Mouse (Mus musculus) stomach, postnatal 0 days (tissue): Measurements from ENCODE around the gene Arid5b. TPM values are rescaled to one million over a fixed set of nuclear protein-coding genes. Genes with fewer than 3 reads are reported as not detected.

Experiments
- ATAC-seq: fragments of 200-750 bp; cut with Nextera tagmentation; 2 replicates; pipeline ENCODE4 v1.8.0; 2017; ENCODE audit not compliant: low FRiP score, low TSS enrichment
- DNase-seq: peaks from one replicate; pipeline ENCODE4 v3.0.0-alpha.2; 2016; ENCODE audit warnings: low spot score
- H3K27ac ChIP-seq: fragments of 300-500 bp; sonication (generic); replicated peaks from 2 replicates; pipeline ENCODE4 v1.5.1; 2014; ENCODE audit warnings: mild to moderate bottlenecking, control low read depth
- H3K27me3 ChIP-seq: fragments of 300-500 bp; sonication (generic); 2 replicates; pipeline ENCODE4 v1.6.1; 2014; ENCODE audit warnings: low read length; ENCODE audit not compliant: control insufficient read depth, insufficient read depth
- H3K36me3 ChIP-seq: fragments of 300-500 bp; sonication (generic); 2 replicates; pipeline ENCODE4 v1.6.1; 2014; ENCODE audit warnings: low read length, mixed read lengths; ENCODE audit not compliant: control insufficient read depth, insufficient read depth
- H3K4me1 ChIP-seq: fragments of 300-500 bp; sonication (generic); replicated peaks from 2 replicates; pipeline ENCODE4 v1.6.1; 2014; ENCODE audit warnings: antibody characterized with exemption; ENCODE audit not compliant: control insufficient read depth, insufficient read depth
- H3K4me2 ChIP-seq: fragments of 300-500 bp; sonication (generic); replicated peaks from 2 replicates; pipeline ENCODE4 v1.6.1; 2014; ENCODE audit warnings: low read depth, mild to moderate bottlenecking, control low read depth, moderate library complexity
- H3K4me3 ChIP-seq: fragments of 300-500 bp; sonication (generic); 2 replicates; pipeline ENCODE4 v1.5.1; 2014; ENCODE audit warnings: low read depth, low read length, control low read depth
- H3K9ac ChIP-seq: fragments of 300-500 bp; sonication (generic); 2 replicates; pipeline ENCODE4 v1.6.1; 2014; ENCODE audit warnings: mild to moderate bottlenecking, low read length, control low read depth, mixed read lengths
- H3K9me3 ChIP-seq: fragments of 300-500 bp; sonication (generic); 2 replicates; pipeline ENCODE4 v1.6.1; 2016; ENCODE audit warnings: low read length; ENCODE audit not compliant: control insufficient read depth
- CTCF ChIP-seq: IDR thresholded peaks from 2 replicates; pipeline ENCODE4 v1.5.1; 2016; ENCODE audit warnings: antibody characterized with exemption, low read depth, mild to moderate bottlenecking, moderate library complexity
- EP300 ChIP-seq: optimal IDR thresholded peaks from 2 replicates; pipeline ENCODE3; 2016; ENCODE audit warnings: antibody characterized with exemption
- WGBS: fragments of 180-500 bp; shearing (Covaris S2); extraction: QIAGEN DNeasy Blood & Tissue Kit; methylation state at CpG from one replicate; pipeline ENCODE4 v1.1.7; 2014; 5-methylcytosine and 5-hydroxymethylcytosine counted together
- polyA plus RNA-seq: library from polyadenylated mRNA; unstranded; fragments of >200 nt; fragmentation: Nextera tagmentation; extraction: Ambion mirVana; gene quantifications from 2 replicates; pipeline ENCODE4 v1.2.1, GENCODE M21; 2015

Arid5b gene
- polyA plus RNA-seq, 1 experiment from 2014 or later, result 18.3 TPM

- Histone ChIP-seq H3K27ac (peak overlapping the region; percentile 75), H3K4me2 (no peak overlapping the region), H3K36me3 (no peaks in the 10 kb centered on the region), H3K4me3 (no peak overlapping the region), H3K4me1 (no peaks in the 10 kb centered on the region; the same call in 1 of the 2 replicates), H3K27me3 (no peaks in the 10 kb centered on the region), H3K9ac (no peak overlapping the region), H3K9me3 (no peaks in the 10 kb centered on the region)
- WGBS, result 52% methylated on average over 6 of the region's 6 CpGs
- DNase-seq (peak; percentile 43), ATAC-seq (peak; percentile 72; the same call in 1 of the 2 replicates)
- no peak for TF ChIP-seq CTCF
- TF ChIP-seq EP300, result no peak
Measured at GRCm38 (mm10) chr10:68148495-68148894, 130.0 kb downstream of the Arid5b start.

- H3K9ac ChIP-seq, result no peak overlapping the region
- no peaks in the 10 kb centered on the region for H3K27me3 ChIP-seq
- peak overlapping the region; percentile 75; the same call in 1 of the 2 replicates for H3K27ac ChIP-seq
- no peak for TF ChIP-seq CTCF
- TF ChIP-seq EP300, result no peak
- H3K4me1 ChIP-seq, result no peaks in the 10 kb centered on the region; the same call in 1 of the 2 replicates
- no peak overlapping the region for H3K4me3 ChIP-seq
- no peaks in the 10 kb centered on the region for H3K9me3 ChIP-seq
- no peaks in the 10 kb centered on the region for H3K36me3 ChIP-seq
- ATAC-seq (no peak; the same call in 1 of the 2 replicates), DNase-seq (no peak)
- H3K4me2 ChIP-seq, result no peak overlapping the region
- WGBS, result 27% methylated on average over 6 of the region's 6 CpGs
Measured at GRCm38 (mm10) chr10:68147730-68148129, 130.8 kb downstream of the Arid5b start.

- Histone ChIP-seq H3K4me2 (no peak overlapping the region), H3K4me3 (no peak overlapping the region), H3K36me3 (no peaks in the 10 kb centered on the region), H3K27ac (no peak overlapping the region), H3K9ac (no peak overlapping the region), H3K9me3 (no peaks in the 10 kb centered on the region), H3K27me3 (no peaks in the 10 kb centered on the region), H3K4me1 (no peaks in the 10 kb centered on the region; the same call in 1 of the 2 replicates)
- ATAC-seq (no peak), DNase-seq (peak; percentile 47)
- TF ChIP-seq CTCF, result peak; percentile 90
- no peak for TF ChIP-seq EP300
- 8% methylated on average over 5 of the region's 5 CpGs for WGBS
Measured at GRCm38 (mm10) chr10:68146842-68147241, 131.7 kb downstream of the Arid5b start.

- Histone ChIP-seq H3K4me3 (no peak overlapping the region), H3K9ac (no peak overlapping the region), H3K9me3 (no peaks in the 10 kb centered on the region), H3K27me3 (no peaks in the 10 kb centered on the region), H3K36me3 (no peaks in the 10 kb centered on the region), H3K27ac (no peak overlapping the region), H3K4me2 (no peak overlapping the region), H3K4me1 (no peaks in the 10 kb centered on the region; the same call in 1 of the 2 replicates)
- ATAC-seq (no peak), DNase-seq (no peak)
- TF ChIP-seq CTCF, result no peak
- TF ChIP-seq EP300, result no peak
- WGBS, result 85% methylated on average over 18 of the region's 18 CpGs
Measured at GRCm38 (mm10) chr10:68145286-68145950, 133.1 kb downstream of the Arid5b start.

GRCm38 (mm10) chr10:68142501-68142900, 136.0 kb downstream of the Arid5b start:
- H3K27ac ChIP-seq, result no peak overlapping the region
- TF ChIP-seq EP300 (no peak), CTCF (no peak)
- H3K9ac ChIP-seq, result no peak overlapping the region
- ATAC-seq, result no peak
- H3K4me3 ChIP-seq, result no peak overlapping the region
- H3K36me3 ChIP-seq, result no peaks in the 10 kb centered on the region
- H3K4me2 ChIP-seq, result no peak overlapping the region
- no peaks in the 10 kb centered on the region for H3K27me3 ChIP-seq
- DNase-seq, result no peak
- H3K4me1 ChIP-seq, result no peaks in the 10 kb centered on the region; the same call in 1 of the 2 replicates
- no peaks in the 10 kb centered on the region for H3K9me3 ChIP-seq
- 94% methylated on average over 4 of the region's 4 CpGs for whole genome bisulfite sequencing

GRCm38 (mm10) chr10:68141567-68141966, 137.0 kb downstream of the Arid5b start:
- H3K4me1 ChIP-seq, result no peaks in the 10 kb centered on the region; the same call in 1 of the 2 replicates
- TF ChIP-seq EP300, result no peak
- no peak for TF ChIP-seq CTCF
- H3K4me2 ChIP-seq, result no peak overlapping the region
- no peak for DNase-seq
- no peak overlapping the region for H3K9ac ChIP-seq
- no peak for ATAC-seq
- no peak overlapping the region for H3K27ac ChIP-seq
- H3K4me3 ChIP-seq, result no peak overlapping the region
- H3K36me3 ChIP-seq, result no peaks in the 10 kb centered on the region
- no peaks in the 10 kb centered on the region for H3K27me3 ChIP-seq
- WGBS, result 90% methylated on average over 7 of the region's 7 CpGs
- no peaks in the 10 kb centered on the region for H3K9me3 ChIP-seq
